30 mouse cellular contexts compared by ENCODE assay signal in the genomic region with DNA sequence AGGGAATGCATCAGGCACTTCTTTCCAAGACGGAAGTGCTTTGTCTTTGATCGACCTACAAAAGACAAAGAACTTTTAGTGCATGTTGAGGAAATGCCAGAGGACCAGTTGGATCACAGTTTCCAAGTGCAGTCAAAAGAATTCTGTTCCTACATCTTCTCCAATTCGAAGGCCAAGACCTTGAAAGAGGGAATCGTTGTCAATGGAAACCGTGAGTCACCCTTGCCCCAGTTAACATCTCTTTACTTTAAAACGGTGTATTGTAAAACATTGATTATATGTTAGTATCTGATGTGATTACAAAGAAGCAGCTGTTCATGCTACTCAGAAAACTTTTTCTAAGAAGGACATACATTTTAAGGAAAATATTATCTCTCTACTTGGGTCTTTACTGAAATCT. TPM values are rescaled to one million over a fixed set of nuclear protein-coding genes. Genes with fewer than 3 reads are reported as not detected.
A peak's percentile ranks its signal among the peaks of the same experiment; 100 is the strongest.
DNase-seq lines count a peak whose midpoint lies in the region; ATAC-seq lines count a peak whose summit lies in the region.
"Had no signal": no experiment of that assay in that cellular context is flagged by ENCODE, and none has a peak within 500 bp of the region (broad histone marks: within the 10 kb centered on the region; RNA-seq: fewer than 3 reads in every experiment).

No protein-coding gene starts in this region.

- H3K9ac ChIP-seq in liver, embryonic 11.5 days (ENCODE audit: low read depth, low read length) = no peak overlapping the region
- H3K9ac ChIP-seq: embryonic facial prominence, embryonic 13.5 days; embryonic facial prominence, embryonic 15.5 days; forebrain, embryonic 12.5 days had no signal

- no peaks in the 10 kb centered on the region for H3K36me3 ChIP-seq in liver, embryonic 11.5 days (ENCODE audit: control insufficient read depth, insufficient read depth, low read length)
- H3K36me3 ChIP-seq: embryonic facial prominence, embryonic 13.5 days; embryonic facial prominence, embryonic 15.5 days; forebrain, embryonic 10.5 days; forebrain, embryonic 12.5 days had no signal

- no peak overlapping the region for H3K4me3 ChIP-seq in liver, embryonic 11.5 days (ENCODE audit: low read depth, low read length)
- H3K4me3 ChIP-seq: embryonic facial prominence, embryonic 13.5 days; embryonic facial prominence, embryonic 15.5 days; erythroblast, embryonic 14.5 days; forebrain, embryonic 10.5 days; forebrain, embryonic 12.5 days; gastrocnemius, adult 2 months had no signal

- DNase-seq in adrenal gland, adult 2 months = peak; percentile 44
- no peak for DNase-seq in adrenal gland, postnatal 14 days
- peak; percentile 9 for DNase-seq in adrenal gland, postnatal 25 days
- no peak for DNase-seq in adrenal gland, postnatal 4 days (ENCODE audit: low spot score in 2 of 2)
- DNase-seq in Muller cell, postnatal 12 days (ENCODE audit: inconsistent ontology term) = peak; percentile 54
- peak; percentile 30 to 44 for DNase-seq in adrenal gland, postnatal 36 days
- DNase-seq in thymus, postnatal 4 days = no peak
- DNase-seq in liver, embryonic 11.5 days (ENCODE audit: low spot score) = no peak
- DNase-seq: cerebellum, adult 11 months; cerebellum, adult 18-20 months; cerebellum, adult 8-10 months; cerebellum, adult 9-11 months; cerebellum, postnatal 14 days; cerebellum, postnatal 36 days; embryo, embryonic 11 days; gastrocnemius, adult 2 months had no signal

- no peak for ATAC-seq in liver, embryonic 11.5 days (replicated peaks; ENCODE audit: low FRiP score)
- ATAC-seq: activated CD4-positive, CD25-positive, alpha-beta regulatory T cell, adult 4 months; forebrain, embryonic 14.5 days; forebrain, embryonic 16.5 days had no signal

- no peak overlapping the region for H3K27ac ChIP-seq in liver, embryonic 11.5 days (ENCODE audit: low read depth, low read length)
- H3K27ac ChIP-seq: embryonic facial prominence, embryonic 13.5 days; embryonic facial prominence, embryonic 15.5 days; forebrain, embryonic 10.5 days; forebrain, embryonic 12.5 days; gastrocnemius, adult 2 months had no signal

- H3K4me1 ChIP-seq in liver, embryonic 11.5 days (replicated peaks; ENCODE audit: control insufficient read depth, insufficient read depth, low read length) = no peaks in the 10 kb centered on the region
- H3K4me1 ChIP-seq: embryonic facial prominence, embryonic 13.5 days; embryonic facial prominence, embryonic 15.5 days; forebrain, embryonic 10.5 days; forebrain, embryonic 12.5 days had no signal

- no peaks in the 10 kb centered on the region for H3K9me3 ChIP-seq in liver, embryonic 11.5 days (ENCODE audit: control insufficient read depth, low read length)
- H3K9me3 ChIP-seq: embryonic facial prominence, embryonic 13.5 days; embryonic facial prominence, embryonic 15.5 days; forebrain, embryonic 10.5 days; forebrain, embryonic 12.5 days; G1E had no signal

- H3K27me3 ChIP-seq in liver, embryonic 11.5 days (replicated peaks; ENCODE audit: control insufficient read depth, insufficient read depth, low read length) = no peaks in the 10 kb centered on the region
- H3K27me3 ChIP-seq: embryonic facial prominence, embryonic 13.5 days; embryonic facial prominence, embryonic 15.5 days; forebrain, embryonic 12.5 days had no signal

- 81% methylated on average over 6 of the region's 6 CpGs for WGBS in liver, embryonic 11.5 days

- H3K4me2 ChIP-seq in liver, embryonic 11.5 days = no peak overlapping the region
- H3K4me2 ChIP-seq: embryonic facial prominence, embryonic 13.5 days; embryonic facial prominence, embryonic 15.5 days; forebrain, embryonic 12.5 days had no signal

RNA-seq across cellular contexts. Expression of a gene that starts 11.2 kb away (rescaled TPM):
- total RNA-seq in adrenal gland, adult 2 months (2021) = 10 to 100 TPM; 13.5 to 16.4 TPM
- polyA plus RNA-seq in adrenal gland, adult 2 months (2012; rRNA removed) = 1.3 and 2.5 TPM in 2 replicates
- 9.4 and 12.2 TPM in 2 replicates for total RNA-seq in adrenal gland, postnatal 14 days (2021)
- total RNA-seq in adrenal gland, postnatal 25 days (2021) = 11.0 and 15.8 TPM in 2 replicates
- total RNA-seq in adrenal gland, postnatal 4 days (2021) = 10 to 100 TPM; 11.0 to 13.1 TPM
- 10 to 100 TPM; 14.4 to 20.2 TPM for total RNA-seq in adrenal gland, postnatal 36 days (2021)
- polyA plus RNA-seq in liver, embryonic 11.5 days (2014; fragmentation: Nextera tagmentation; extraction: Ambion mirVana) = 3.4 TPM in 2 replicates
- polyA plus RNA-seq: C2C12 had no signal

RNA-seq across cellular contexts. Expression of a gene that starts 18.4 kb away (rescaled TPM):
- 10 to 100 TPM in 1 of 2 experiments, 1 to 10 TPM in 1; 10.0 to 10.7 TPM for total RNA-seq in adrenal gland, adult 2 months (2021)
- polyA plus RNA-seq in adrenal gland, adult 2 months (2012; rRNA removed) = 18.0 and 23.8 TPM in 2 replicates
- 8.1 and 14.5 TPM in 2 replicates for total RNA-seq in adrenal gland, postnatal 14 days (2021)
- total RNA-seq in adrenal gland, postnatal 25 days (2021) = 5.3 and 9.2 TPM in 2 replicates
- total RNA-seq in adrenal gland, postnatal 4 days (2021) = 1 to 10 TPM; 6.7 to 7.8 TPM
- 10 to 100 TPM; 11.4 to 11.8 TPM for total RNA-seq in adrenal gland, postnatal 36 days (2021)
- 0.58 and 0.90 TPM in 2 replicates for polyA plus RNA-seq in liver, embryonic 11.5 days (2014; fragmentation: Nextera tagmentation; extraction: Ambion mirVana)
- polyA plus RNA-seq: erythroblast, embryonic 14.5 days; G1E had no signal

RNA-seq across cellular contexts. Expression of a gene that starts 47.6 kb away (rescaled TPM):
- total RNA-seq in adrenal gland, adult 2 months (2021) = 1 to 10 TPM; 3.0 to 6.5 TPM
- polyA plus RNA-seq in adrenal gland, adult 2 months (2012; rRNA removed) = 0.53 and 0.61 TPM in 2 replicates
- total RNA-seq in adrenal gland, postnatal 14 days (2021) = 2.6 and 5.7 TPM in 2 replicates
- 1.7 and 2.5 TPM in 2 replicates for total RNA-seq in adrenal gland, postnatal 25 days (2021)
- 1 to 10 TPM; 1.9 to 2.5 TPM for total RNA-seq in adrenal gland, postnatal 4 days (2021)
- 1 to 10 TPM; 3.8 to 4.3 TPM for total RNA-seq in adrenal gland, postnatal 36 days (2021)
- 0.05 TPM in 1 of 2 replicates, not detected in the other for polyA plus RNA-seq in liver, embryonic 11.5 days (2014; fragmentation: Nextera tagmentation; extraction: Ambion mirVana)
- polyA plus RNA-seq: C2C12; embryonic facial prominence, embryonic 11.5 days; erythroblast, embryonic 14.5 days; forebrain, embryonic 10.5 days; forebrain, embryonic 14.5 days; forebrain, embryonic 16.5 days; G1E had no signal

RNA-seq across cellular contexts. Expression of a gene that starts 53.3 kb away (rescaled TPM):
- total RNA-seq in adrenal gland, adult 2 months (2021) = under 1 TPM; 0.29 to 0.62 TPM
- polyA plus RNA-seq in adrenal gland, adult 2 months (2012; rRNA removed) = 0.03 TPM in 1 of 2 replicates, not detected in the other
- 0.26 and 0.83 TPM in 2 replicates for total RNA-seq in adrenal gland, postnatal 14 days (2021)
- 0.21 and 0.33 TPM in 2 replicates for total RNA-seq in adrenal gland, postnatal 25 days (2021)
- under 1 TPM; 0.22 to 0.28 TPM for total RNA-seq in adrenal gland, postnatal 4 days (2021)
- total RNA-seq in adrenal gland, postnatal 36 days (2021) = under 1 TPM; 0.20 to 0.26 TPM
- polyA plus RNA-seq in liver, embryonic 11.5 days (2014; fragmentation: Nextera tagmentation; extraction: Ambion mirVana) = not detected in 2 replicates
- total RNA-seq: common myeloid progenitor, adult 5-6 weeks had no signal
- polyA plus RNA-seq: brain, embryonic 14.5 days; embryonic facial prominence, embryonic 11.5 days; embryonic facial prominence, embryonic 13.5 days; embryonic facial prominence, embryonic 15.5 days; erythroblast, embryonic 14.5 days; forebrain, embryonic 10.5 days; forebrain, embryonic 12.5 days; forebrain, embryonic 14.5 days; forebrain, embryonic 16.5 days; frontal cortex, adult 2 months; G1E had no signal

Comparison
In these comparisons a context has a peak if more than half of its experiments do, and no peak if none do; other contexts are left out.
1. DNase-seq: peak in adrenal gland, adult 2 months (single experiment), adrenal gland, postnatal 25 days (single experiment), Muller cell, postnatal 12 days (single experiment) and adrenal gland, postnatal 36 days (2 of 2); none in adrenal gland, postnatal 14 days (single experiment), adrenal gland, postnatal 4 days (0 of 2), thymus, postnatal 4 days (single experiment) and liver, embryonic 11.5 days (single experiment).